Mouse (Mus musculus) midbrain, postnatal 0 days (tissue): ENCODE measurements around the gene Phc2. TPM values are rescaled to one million over a fixed set of nuclear protein-coding genes. Genes with fewer than 3 reads are reported as not detected.

ENCODE experiments used
- ATAC-seq: fragments of 200-750 bp; cut with Nextera tagmentation; 2 replicates; pipeline ENCODE4 v1.8.0; 2017; ENCODE audit warnings: moderate number of reproducible peaks, mild to moderate bottlenecking, moderate TSS enrichment, moderate library complexity; ENCODE audit not compliant: low FRiP score
- DNase-seq: peaks from one replicate; pipeline ENCODE4 v3.0.0-alpha.2; 2015; ENCODE audit warnings: low spot score
- H3K27ac ChIP-seq: fragments of 300-500 bp; sonication (generic); 2 replicates; pipeline ENCODE4 v1.5.1; 2014; ENCODE audit warnings: low read depth, mild to moderate bottlenecking, low read length, mixed read lengths
- H3K27me3 ChIP-seq: fragments of 300-500 bp; sonication (generic); 2 replicates; pipeline ENCODE4 v1.6.1; 2014; ENCODE audit warnings: low read length, control low read depth, mixed read lengths; ENCODE audit not compliant: insufficient read depth
- H3K36me3 ChIP-seq: fragments of 300-500 bp; sonication (generic); 2 replicates; pipeline ENCODE4 v1.6.1; 2014; ENCODE audit warnings: low read length, control low read depth, mixed read lengths; ENCODE audit not compliant: insufficient read depth
- H3K4me1 ChIP-seq: fragments of 300-500 bp; sonication (generic); 2 replicates; pipeline ENCODE4 v1.6.1; 2014; ENCODE audit warnings: mild to moderate bottlenecking, control low read depth, antibody characterized with exemption, low read length, mixed read lengths; ENCODE audit not compliant: insufficient read depth
- H3K4me2 ChIP-seq: fragments of 300-500 bp; sonication (generic); 2 replicates; pipeline ENCODE4 v1.6.1; 2014; ENCODE audit warnings: low read depth, mild to moderate bottlenecking, low read length, mixed read lengths; ENCODE audit not compliant: poor library complexity, severe bottlenecking
- H3K4me3 ChIP-seq: fragments of 300-500 bp; sonication (generic); 2 replicates; pipeline ENCODE4 v1.5.1; 2014; ENCODE audit warnings: low read depth, mild to moderate bottlenecking, low read length, moderate library complexity
- H3K9ac ChIP-seq: fragments of 300-500 bp; sonication (generic); replicated peaks from 2 replicates; pipeline ENCODE4 v1.6.1; 2014; ENCODE audit warnings: mild to moderate bottlenecking, low read length, moderate library complexity, mixed read lengths; ENCODE audit not compliant: poor library complexity, severe bottlenecking
- H3K9me3 ChIP-seq: fragments of 300-500 bp; sonication (generic); 2 replicates; pipeline ENCODE4 v1.6.1; 2016; ENCODE audit warnings: low read length, control low read depth
- CTCF ChIP-seq: IDR thresholded peaks from 2 replicates; pipeline ENCODE4 v1.5.1; 2016; ENCODE audit warnings: antibody characterized with exemption, mild to moderate bottlenecking
- WGBS: fragments of 180-500 bp; shearing (Covaris S2); extraction: QIAGEN DNeasy Blood & Tissue Kit; methylation state at CpG from one replicate; pipeline ENCODE4 v1.1.7; 2014; 5-methylcytosine and 5-hydroxymethylcytosine counted together
- polyA plus RNA-seq: library from polyadenylated mRNA; unstranded; fragments of >200 nt; fragmentation: Nextera tagmentation; extraction: Ambion mirVana; gene quantifications from 2 replicates; pipeline ENCODE4 v1.2.1, GENCODE M21; 2015
- total RNA-seq: library from RNA; depleted of rRNA; stranded (reverse); fragments of >200 nt; gene quantifications from 2 replicates; pipeline ENCODE4 v1.2.3, GENCODE M21; 2014

The Phc2 gene
- total and polyA plus RNA-seq, 2 experiments from 2014 or later: 34.8 to 64.3 TPM

GRCm38 (mm10) chr4:128760029-128760428 is 105.5 kb downstream of the Phc2 start:
- H3K4me1 ChIP-seq: no peaks in the 10 kb centered on the region
- H3K4me3 ChIP-seq: no peak overlapping the region
- no peak for ATAC-seq
- H3K27ac ChIP-seq: no peak overlapping the region
- H3K27me3 ChIP-seq: no peaks in the 10 kb centered on the region
- DNase-seq: no peak
- no peak overlapping the region for H3K4me2 ChIP-seq
- H3K9me3 ChIP-seq: no peaks in the 10 kb centered on the region
- TF ChIP-seq CTCF: no peak
- WGBS: 90% methylated on average over 6 of the region's 6 CpGs
- H3K9ac ChIP-seq: no peak overlapping the region
- H3K36me3 ChIP-seq: no peaks in the 10 kb centered on the region

GRCm38 (mm10) chr4:128766929-128767328 is 112.4 kb downstream of the Phc2 start:
- DNase-seq: no peak
- no peaks in the 10 kb centered on the region for H3K4me1 ChIP-seq

GRCm38 (mm10) chr4:128768120-128768519 is 113.6 kb downstream of the Phc2 start:
- H3K9me3 ChIP-seq: no peaks in the 10 kb centered on the region
- H3K9ac ChIP-seq: no peak overlapping the region
- H3K4me3 ChIP-seq: no peak overlapping the region
- H3K4me2 ChIP-seq: no peak overlapping the region
- 0 out of 2 replicates have a peak, but pooled peaks cover 5% of the 10 kb centered on the region for H3K36me3 ChIP-seq
- ATAC-seq (no peak), DNase-seq (no peak)
- H3K27ac ChIP-seq: no peak overlapping the region
- H3K4me1 ChIP-seq: no peaks in the 10 kb centered on the region
- 79% methylated on average over 13 of the region's 13 CpGs for WGBS
- TF ChIP-seq CTCF: no peak
- H3K27me3 ChIP-seq: no peaks in the 10 kb centered on the region

More at GRCm38 (mm10) chr4:128766929-128767328, 112.4 kb downstream of the Phc2 start:
- H3K9me3 ChIP-seq: no peaks in the 10 kb centered on the region
- no peak for TF ChIP-seq CTCF
- no peak overlapping the region for H3K27ac ChIP-seq
- H3K4me3 ChIP-seq: no peak overlapping the region
- no peak overlapping the region for H3K9ac ChIP-seq
- WGBS: 91% methylated on average over 20 of the region's 20 CpGs
- H3K27me3 ChIP-seq: no peaks in the 10 kb centered on the region
- ATAC-seq: no peak
- no peaks in the 10 kb centered on the region for H3K36me3 ChIP-seq
- H3K4me2 ChIP-seq: no peak overlapping the region

- Histone ChIP-seq H3K4me1 (no peaks in the 10 kb centered on the region), H3K27me3 (no peaks in the 10 kb centered on the region), H3K9ac (no peak overlapping the region), H3K36me3 (peaks cover 20% of the 10 kb centered on the region; the same call in 1 of the 2 replicates), H3K27ac (no peak overlapping the region), H3K9me3 (no peaks in the 10 kb centered on the region), H3K4me2 (no peak overlapping the region), H3K4me3 (no peak overlapping the region)
- DNase-seq: no peak
- no peak for ATAC-seq
- 87% methylated on average over 13 of the region's 13 CpGs for WGBS
- TF ChIP-seq CTCF: no peak
These were observed 115.3 kb downstream of the Phc2 start for GRCm38 (mm10) chr4:128769569-128770355.

- Histone ChIP-seq H3K27ac (no peak overlapping the region), H3K36me3 (peaks cover 26% of the 10 kb centered on the region), H3K27me3 (no peaks in the 10 kb centered on the region), H3K4me3 (no peak overlapping the region), H3K9ac (no peak overlapping the region), H3K4me1 (no peaks in the 10 kb centered on the region), H3K9me3 (no peaks in the 10 kb centered on the region), H3K4me2 (no peak overlapping the region)
- no peak for TF ChIP-seq CTCF
- DNase-seq (no peak), ATAC-seq (no peak)
- WGBS: 94% methylated on average over 5 of the region's 5 CpGs
These were observed 116.2 kb downstream of the Phc2 start for GRCm38 (mm10) chr4:128770698-128771097.

GRCm38 (mm10) chr4:128773820-128774219 is 119.3 kb downstream of the Phc2 start:
- DNase-seq (no peak), ATAC-seq (no peak)
- 89% methylated on average over 11 of the region's 11 CpGs for WGBS
- no peak overlapping the region for H3K27ac ChIP-seq
- H3K27me3 ChIP-seq: no peaks in the 10 kb centered on the region
- H3K4me3 ChIP-seq: no peak overlapping the region
- H3K9me3 ChIP-seq: no peaks in the 10 kb centered on the region
- peaks cover 49% of the 10 kb centered on the region for H3K36me3 ChIP-seq
- H3K4me2 ChIP-seq: no peak overlapping the region
- no peak for TF ChIP-seq CTCF
- H3K4me1 ChIP-seq: no peaks in the 10 kb centered on the region
- H3K9ac ChIP-seq: no peak overlapping the region
